Mouse (Mus musculus) lung, adult 2 months (tissue): ENCODE data around the gene Nfatc4. TPM values are rescaled to one million over a fixed set of nuclear protein-coding genes. Genes with fewer than 3 reads are reported as not detected.

Experiments used
- DNase-seq: peaks from one replicate; pipeline ENCODE4 v3.0.0; 2022
- H3K4me1 ChIP-seq: fragments of 200-500 bp; 2 replicates; pipeline ENCODE4 v1.6.1; 2011; ENCODE audit warnings: low read length; ENCODE audit not compliant: control insufficient read depth, insufficient read depth
- H3K4me3 ChIP-seq: fragments of 200-500 bp; replicated peaks from 2 replicates; pipeline ENCODE3; 2011; ENCODE audit warnings: low read depth, mild to moderate bottlenecking, control low read depth, low read length; ENCODE audit errors: extremely low read depth
- CTCF ChIP-seq: fragments of 200-500 bp; IDR thresholded peaks from 2 replicates; pipeline ENCODE4 v1.5.1; 2011; ENCODE audit warnings: mild to moderate bottlenecking, low read length, control low read depth; ENCODE audit not compliant: insufficient read depth
- POLR2A ChIP-seq: fragments of 200-500 bp; IDR thresholded peaks from 2 replicates; pipeline ENCODE4 v1.6.1; 2011; ENCODE audit warnings: low read depth, mild to moderate bottlenecking, control low read depth, low read length, borderline replicate concordance; ENCODE audit errors: extremely low read depth
- WGBS: fragments of 180-500 bp; shearing (Covaris S2); methylation state at CpG from one replicate; pipeline ENCODE4 v1.1.7; 2018; 5-methylcytosine and 5-hydroxymethylcytosine counted together
- polyA plus RNA-seq: library from polyadenylated mRNA; depleted of rRNA; stranded (reverse); fragments of >200 nt; gene quantifications from 2 replicates; pipeline ENCODE4 v1.2.3, GENCODE M21; 2012

Nfatc4 gene
- polyA plus RNA-seq, 1 experiment, result 27.3 TPM

GRCm38 (mm10) chr14:55783171-55783957, 39.6 kb upstream of the Nfatc4 start:
- TF ChIP-seq POLR2A (peak; percentile 37), CTCF (no peak)
- DNase-seq, result peak; percentile 35
- peaks cover 14% of the 10 kb centered on the region for H3K4me1 ChIP-seq
- WGBS, result 9% methylated on average over 31 of the region's 31 CpGs
- peak overlapping the region; percentile 76 for H3K4me3 ChIP-seq

GRCm38 (mm10) chr14:55783958-55784235, 39.0 kb upstream of the Nfatc4 start, which contains the start of gene Adcy4:
Adcy4 (minus strand) TSS chr14:55784095.
- DNase-seq, result peak; percentile 31
- WGBS, result 24% methylated on average over 13 of the region's 13 CpGs
- Histone ChIP-seq H3K4me1 (peaks cover 19% of the 10 kb centered on the region), H3K4me3 (peak within 1 kb of the TSS; percentile 76)
- TF ChIP-seq POLR2A, result peak; percentile 76; the same call in 1 of the 2 replicates
- TF ChIP-seq CTCF, result no peak

- DNase-seq, result peak; percentile 3
- Histone ChIP-seq H3K4me3 (no peak overlapping the region), H3K4me1 (peaks cover 20% of the 10 kb centered on the region)
- WGBS, result 43% methylated on average over 6 of the region's 6 CpGs
- TF ChIP-seq POLR2A (no peak), CTCF (peak; percentile 45)
Observed at GRCm38 (mm10) chr14:55785195-55785594, 37.7 kb upstream of the Nfatc4 start.

DNA sequence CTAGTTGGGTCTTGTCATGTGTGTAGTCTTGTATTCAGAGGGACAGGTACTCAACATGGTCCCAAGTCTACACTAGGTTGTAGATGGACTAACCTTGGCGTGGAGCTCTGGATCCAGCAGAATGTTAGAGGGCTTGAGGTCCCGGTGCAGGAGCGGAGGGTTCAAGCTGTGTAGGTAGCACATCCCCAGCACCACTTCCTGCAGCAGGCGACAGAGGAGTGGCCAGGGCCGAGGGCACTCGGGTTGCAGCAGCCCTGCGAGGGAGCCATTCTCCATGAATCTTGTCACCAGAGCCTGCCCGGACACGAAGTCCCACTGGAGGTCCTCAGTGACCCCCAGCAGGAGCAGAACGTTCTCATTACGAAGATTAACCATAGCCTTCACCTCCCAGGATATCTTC, 35.2 kb upstream of the Nfatc4 start:
- Histone ChIP-seq H3K4me1 (peaks cover 9% of the 10 kb centered on the region), H3K4me3 (no peak overlapping the region)
- DNase-seq, result no peak
- 40% methylated on average over 11 of the region's 11 CpGs for WGBS
- TF ChIP-seq POLR2A (no peak), CTCF (no peak)

- no peak for DNase-seq
Observed at GRCm38 (mm10) chr14:55788256-55789050, 34.5 kb upstream of the Nfatc4 start, which contains the start of gene Ripk3. Ripk3 (minus strand) TSS chr14:55788865.

GRCm38 (mm10) chr14:55793461-55793860, 29.5 kb upstream of the Nfatc4 start:
- no peak for DNase-seq
- 28% methylated on average over 2 of the region's 2 CpGs for WGBS
- Histone ChIP-seq H3K4me3 (no peak overlapping the region), H3K4me1 (peaks cover 5% of the 10 kb centered on the region)
- TF ChIP-seq CTCF (no peak), POLR2A (no peak)

More at GRCm38 (mm10) chr14:55788256-55789050, 34.5 kb upstream of the Nfatc4 start, which contains the start of gene Ripk3:
- 8% methylated on average over 40 of the region's 40 CpGs for WGBS
- peak within 1 kb of the TSS; percentile 61 for H3K4me3 ChIP-seq
- H3K4me1 ChIP-seq, result peaks cover 9% of the 10 kb centered on the region
- TF ChIP-seq CTCF (no peak), POLR2A (no peak)

- H3K4me1 ChIP-seq, result no peaks in the 10 kb centered on the region
- no peak for TF ChIP-seq POLR2A
- no peak for TF ChIP-seq CTCF
- 61% methylated on average over 2 of the region's 2 CpGs for WGBS
- no peak overlapping the region for H3K4me3 ChIP-seq
- no peak for DNase-seq
Observed at GRCm38 (mm10) chr14:55793946-55794345, 29.0 kb upstream of the Nfatc4 start.

DNA sequence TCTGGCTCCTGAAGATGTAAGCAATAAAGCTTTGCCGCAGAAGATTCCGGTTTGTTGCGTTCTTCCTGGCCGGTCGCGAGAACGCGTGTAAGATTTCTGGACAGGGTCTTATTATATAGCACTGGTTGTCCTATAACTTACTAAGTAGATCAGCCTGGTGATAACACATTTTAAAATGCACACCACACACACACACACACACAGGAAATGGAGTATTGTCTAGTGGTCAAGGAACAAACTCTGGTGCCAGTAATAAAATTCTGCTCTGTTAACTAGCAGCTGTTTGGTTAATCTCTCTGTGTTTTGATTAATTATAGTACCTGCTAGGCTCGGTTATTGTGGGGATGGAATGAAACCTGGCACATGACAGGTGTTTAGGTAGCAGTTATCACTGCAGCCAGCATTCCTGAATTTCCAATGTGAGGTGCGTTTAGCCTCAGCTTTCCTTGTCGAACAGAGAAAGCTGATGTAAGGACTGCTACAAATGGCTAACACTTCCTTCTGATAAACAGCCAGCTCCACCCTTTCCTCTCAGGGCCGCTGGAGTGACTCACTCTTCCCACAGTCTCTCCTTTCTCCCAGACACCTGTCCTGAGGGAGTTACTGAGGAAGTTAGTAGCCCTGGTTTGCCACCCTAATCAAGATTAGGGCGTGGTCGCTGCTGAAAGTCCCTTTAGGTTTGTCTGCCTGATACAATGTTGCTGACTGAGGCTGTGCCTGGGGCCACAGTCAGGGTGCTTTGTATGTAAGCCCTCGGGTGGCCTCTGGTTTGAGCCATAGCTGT, 27.4 kb upstream of the Nfatc4 start:
- no peak for DNase-seq
- H3K4me1 ChIP-seq, result no peaks in the 10 kb centered on the region
- peak overlapping the region; percentile 24 for H3K4me3 ChIP-seq
- 41% methylated on average over 15 of the region's 15 CpGs for WGBS
- no peak for TF ChIP-seq CTCF
- peak; percentile 57; the same call in 1 of the 2 replicates for TF ChIP-seq POLR2A

GRCm38 (mm10) chr14:55814885-55815284, 8.1 kb upstream of the Nfatc4 start:
- DNase-seq, result peak; percentile 66
- Histone ChIP-seq H3K4me1 (no peaks in the 10 kb centered on the region), H3K4me3 (peak overlapping the region; percentile 55)
- WGBS, result 23% methylated on average over 16 of the region's 16 CpGs
- TF ChIP-seq CTCF (no peak), POLR2A (no peak)
